Mouse (Mus musculus) brain, adult 2 months (tissue): Measurements from ENCODE around the gene Gm20823.
"Not testable (repeated sequence)": the region's sequence is repeated elsewhere in the genome, so short reads cannot be mapped to it uniquely, and the experiment has no call there.

Experiments
- DNase-seq: peaks from one replicate; pipeline ENCODE4 v3.0.0; 2011; ENCODE audit warnings: low read depth, low spot score

The Gm20823 gene

DNA sequence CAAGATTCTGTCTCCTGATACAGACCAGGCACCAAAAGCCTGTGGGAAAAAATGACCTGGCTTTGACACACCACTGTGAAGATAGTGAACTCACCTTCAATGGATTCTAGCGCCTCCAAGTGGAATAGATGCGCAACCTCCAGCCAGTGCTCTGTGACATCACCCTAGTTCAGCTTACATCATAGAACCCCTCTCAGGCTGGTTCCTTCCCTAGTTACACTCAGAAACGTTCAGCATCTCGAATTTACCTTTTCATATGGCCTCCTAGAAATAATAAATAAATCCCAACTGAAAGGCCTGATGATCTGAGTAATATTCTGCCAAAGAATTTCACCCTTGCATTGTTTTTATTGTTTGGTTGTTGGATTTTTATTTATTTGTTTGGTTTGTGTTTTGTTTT lies at the start of gene Gm20823:
TSS of gene Gm20823 (minus strand) at position 101 of the 400 bp plus-strand sequence.
- DNase-seq, result not testable (repeated sequence)
